Mouse (Mus musculus): ENCODE data around the gene Gm17359. TPM values are rescaled to one million over a fixed set of nuclear protein-coding genes. Genes with fewer than 3 reads are reported as not detected.
A peak's percentile ranks its signal among the peaks of the same experiment; 100 is the strongest.

Gene Gm17359
- total RNA-seq, 2 experiments from 2014 or later = not detected

DNA sequence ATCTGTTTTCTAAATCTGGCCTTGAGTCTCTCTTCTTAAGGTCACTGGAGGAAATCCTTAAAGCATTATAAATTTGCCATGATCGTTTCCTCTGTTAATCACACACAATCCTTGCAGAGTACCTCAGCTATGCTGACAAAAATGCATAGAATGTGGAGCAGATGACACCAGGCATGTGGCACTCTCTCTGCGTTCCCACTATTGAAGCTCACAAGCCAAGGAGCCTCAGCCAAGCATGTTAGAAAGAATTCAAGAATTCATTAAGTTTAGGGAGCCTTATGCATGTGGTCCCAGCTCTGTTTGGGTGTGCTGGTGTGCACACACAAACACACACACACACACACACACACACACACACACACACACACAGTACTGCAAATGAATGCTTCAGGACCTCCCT is 75.2 kb downstream of the Gm17359 start:
- ATAC-seq (replicated peaks; ENCODE audit: poor library complexity) = no peak

DNA sequence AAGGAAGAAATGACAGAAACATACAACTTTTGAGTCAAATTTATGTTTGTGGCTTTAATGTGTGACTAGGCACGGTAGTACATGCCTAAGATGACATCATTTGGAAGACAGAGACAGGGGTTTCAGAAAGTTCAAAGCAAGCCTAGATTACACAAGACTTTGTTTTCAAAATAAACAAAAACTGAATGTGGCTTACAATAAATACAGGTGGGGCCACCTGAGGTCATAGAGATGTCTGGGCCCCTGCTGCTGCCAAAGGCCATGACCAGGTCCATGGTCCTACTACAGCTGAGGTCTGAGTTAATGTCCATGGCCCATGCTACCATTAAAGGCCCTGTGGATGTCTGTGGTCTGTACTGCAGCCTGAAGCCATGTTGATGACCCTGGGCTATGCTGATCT is 77.0 kb downstream of the Gm17359 start:
- ATAC-seq (replicated peaks; ENCODE audit: poor library complexity) = no peak

DNA sequence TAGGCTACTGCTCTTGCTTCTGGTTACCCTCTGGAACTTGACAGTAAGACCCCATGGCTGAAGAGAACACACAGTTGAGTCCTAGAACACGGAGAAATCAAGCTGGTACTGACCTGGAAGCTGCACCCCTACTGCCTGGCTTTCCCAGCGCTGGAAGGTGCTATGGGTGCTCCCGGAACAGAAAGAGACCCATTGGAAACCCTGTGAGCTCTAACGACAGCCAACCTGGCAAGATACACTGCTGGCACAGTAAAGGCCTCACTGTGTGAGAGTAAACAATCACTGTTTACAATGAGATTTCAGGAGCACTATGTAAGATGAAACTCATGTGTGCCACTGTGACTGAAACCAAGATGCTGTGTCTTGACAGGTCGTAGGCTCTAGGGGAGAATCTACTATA is 78.6 kb downstream of the Gm17359 start:
- ATAC-seq (replicated peaks; ENCODE audit: poor library complexity) = no peak

DNA sequence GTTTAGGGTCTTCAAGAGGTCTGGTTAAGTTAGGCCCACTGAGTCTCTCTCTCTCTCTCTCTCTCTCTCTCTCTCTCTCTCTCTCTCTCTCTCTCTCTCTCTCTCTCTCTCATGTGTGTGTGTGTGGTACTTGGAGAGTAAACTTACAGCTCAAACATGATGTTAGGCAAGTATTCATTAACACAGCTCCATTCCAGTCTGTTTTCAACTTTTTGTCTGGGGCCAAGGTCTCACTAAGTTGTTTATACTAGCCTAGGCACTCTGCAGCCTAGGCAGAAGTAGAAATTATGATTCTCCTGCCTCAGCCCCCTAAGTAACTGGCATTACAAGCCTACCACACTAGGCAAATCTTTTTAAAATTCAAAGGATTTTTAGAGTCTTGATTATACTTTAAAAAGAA is 79.5 kb downstream of the Gm17359 start:
- no peak for ATAC-seq (replicated peaks; ENCODE audit: poor library complexity)

DNA sequence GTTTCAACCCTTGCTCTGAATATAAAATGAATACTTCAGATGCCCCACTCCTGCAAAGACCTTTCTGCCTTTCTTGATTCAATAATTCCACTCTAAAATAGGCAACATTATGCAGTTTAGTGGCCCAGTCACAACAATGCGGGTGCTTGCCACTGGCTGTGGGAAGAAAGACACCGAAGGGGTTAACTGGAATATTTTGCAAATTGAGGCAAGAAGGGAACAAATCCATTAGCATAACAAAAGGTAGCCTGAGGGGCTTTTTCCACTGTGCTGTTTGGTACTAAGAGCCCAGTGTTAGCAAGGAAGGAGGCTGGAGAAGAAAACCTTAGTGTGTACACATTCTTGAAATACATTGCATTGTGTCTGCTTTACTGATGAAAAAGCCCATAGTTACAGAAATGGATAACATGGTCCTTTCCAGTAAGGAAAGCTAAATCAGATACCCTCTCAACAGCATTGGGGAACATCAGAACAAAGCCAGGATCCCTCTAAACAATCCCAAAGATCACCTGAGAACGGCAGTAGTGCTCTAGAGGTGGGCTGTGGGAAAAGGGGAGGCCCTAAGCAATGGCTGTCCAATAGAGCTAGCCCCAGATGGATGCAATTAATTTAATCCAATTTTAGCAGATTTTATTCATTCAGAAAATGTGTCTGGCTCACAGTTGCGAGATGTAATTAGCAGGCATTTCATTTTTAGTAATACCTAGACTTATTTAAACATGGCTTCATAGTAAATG is 80.7 kb downstream of the Gm17359 start:
- ATAC-seq (replicated peaks; ENCODE audit: poor library complexity) = no peak

DNA sequence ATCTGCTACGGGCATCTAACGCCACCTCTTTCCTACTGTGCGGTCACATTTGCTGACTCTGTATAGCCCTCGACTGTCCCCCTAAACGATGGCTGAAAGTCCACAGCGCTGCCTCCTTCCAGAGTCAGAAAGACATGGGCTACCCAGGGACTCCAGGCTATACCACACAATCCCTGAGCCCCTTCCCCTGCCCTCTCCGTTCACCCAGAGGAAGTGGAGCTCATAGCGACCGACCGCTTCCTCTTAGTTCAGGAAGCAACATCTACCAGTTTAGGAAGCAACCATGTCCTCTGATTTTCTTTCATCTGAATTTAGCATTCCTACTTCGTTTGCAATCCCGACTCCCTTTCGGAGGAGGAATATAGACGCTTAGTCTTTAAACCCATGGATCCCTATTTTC is 82.5 kb downstream of the Gm17359 start:
- no peak for ATAC-seq (replicated peaks; ENCODE audit: poor library complexity)

DNA sequence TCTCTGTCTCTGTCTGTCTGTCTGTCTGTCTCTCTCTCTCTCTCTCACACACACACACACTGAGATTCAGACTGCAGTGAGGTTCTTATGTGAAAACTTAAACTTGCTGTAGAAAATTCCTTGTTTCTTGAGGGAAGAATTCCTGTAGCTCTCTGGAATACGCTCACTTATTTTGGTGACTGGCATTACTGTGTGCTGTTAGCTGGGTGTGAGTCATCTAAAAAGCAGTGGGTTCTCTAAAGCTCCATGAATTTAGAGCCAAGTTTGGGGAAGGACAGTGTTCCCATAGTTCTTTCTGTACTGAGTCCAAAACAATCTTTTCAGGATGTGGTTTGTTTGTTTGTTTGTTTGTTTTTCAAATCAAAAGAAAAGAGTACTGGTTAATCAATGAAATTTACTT is 89.0 kb downstream of the Gm17359 start:
- no peak for ATAC-seq (replicated peaks; ENCODE audit: poor library complexity)

DNA sequence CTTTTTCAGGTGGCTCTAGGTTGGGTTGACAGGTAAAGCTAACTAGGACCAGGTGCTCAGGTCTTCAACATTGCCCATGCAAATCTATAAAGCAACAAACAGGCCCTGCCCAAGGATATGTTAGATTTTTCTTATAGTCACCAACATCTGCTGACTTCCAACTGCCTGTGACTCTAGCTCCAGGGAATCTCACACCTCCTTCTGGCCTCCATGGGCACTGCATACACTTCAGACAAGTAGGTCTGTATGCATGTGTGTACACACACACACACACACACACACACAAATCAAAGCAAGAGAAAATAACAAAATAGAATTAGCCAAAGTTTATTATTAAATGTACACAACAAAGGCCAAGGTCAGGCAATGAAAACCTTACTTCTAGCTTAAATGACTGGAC is 97.1 kb downstream of the Gm17359 start:
- ATAC-seq (replicated peaks; ENCODE audit: poor library complexity) = peak; percentile 60

DNA sequence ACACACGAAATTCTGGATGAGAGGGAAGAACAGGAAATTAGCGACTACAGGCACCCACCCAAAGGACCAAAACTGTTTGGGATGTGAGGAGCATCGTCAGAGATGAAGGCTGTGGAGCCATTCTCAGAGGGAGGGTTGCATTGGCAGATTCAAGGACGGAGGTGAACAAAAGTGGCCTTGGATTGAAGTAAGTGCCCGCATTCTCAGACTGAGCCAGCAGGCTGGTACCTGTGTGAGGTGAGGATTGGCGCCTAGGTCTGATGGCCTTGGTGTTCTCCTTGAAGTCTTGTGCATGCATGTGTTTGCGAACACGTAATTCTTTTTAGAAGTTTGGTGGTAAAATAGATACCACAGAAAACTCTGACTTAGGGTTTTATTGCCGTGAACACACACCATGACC is 98.0 kb downstream of the Gm17359 start:
- ATAC-seq (replicated peaks; ENCODE audit: poor library complexity) = no peak

DNA sequence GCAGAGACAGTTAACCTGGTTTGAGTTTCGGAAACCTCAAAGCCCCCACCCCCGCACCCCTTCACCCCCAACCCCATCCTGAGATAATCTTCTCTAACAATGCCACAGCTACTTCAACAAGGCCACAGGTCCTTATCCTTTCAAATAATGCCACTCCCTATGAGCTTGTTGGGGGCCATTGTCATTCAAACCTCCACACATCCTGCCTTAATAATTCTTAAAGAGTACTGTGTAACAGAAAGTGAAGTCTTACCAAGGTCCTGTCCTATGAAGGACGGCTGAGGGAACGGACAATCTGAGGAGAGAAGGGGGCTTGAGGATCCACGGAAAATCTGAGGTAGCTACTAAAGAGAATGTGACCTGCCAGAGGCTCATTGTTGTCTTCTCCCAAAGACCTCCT is 98.5 kb downstream of the Gm17359 start:
- ATAC-seq (replicated peaks; ENCODE audit: poor library complexity) = no peak

DNA sequence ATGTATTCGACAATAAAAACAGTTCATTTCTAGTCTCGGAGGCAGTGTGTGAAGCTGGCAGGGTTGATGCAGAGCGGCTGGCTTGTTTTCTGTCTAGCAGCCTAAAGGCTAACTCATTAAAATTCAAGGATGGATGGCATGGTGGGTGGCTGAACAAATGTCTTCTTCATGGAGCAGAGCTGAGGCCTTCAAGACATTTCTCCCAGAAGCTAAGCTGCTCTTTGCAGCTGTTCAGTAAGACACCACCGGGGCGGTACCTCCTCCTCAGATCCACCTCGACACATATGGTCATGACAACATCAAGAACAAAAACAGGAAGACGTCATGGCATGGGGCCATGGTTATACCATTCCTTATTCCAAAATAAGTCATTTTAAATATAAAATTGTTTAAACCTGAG is 99.7 kb downstream of the Gm17359 start:
- no peak for ATAC-seq (replicated peaks; ENCODE audit: poor library complexity)

DNA sequence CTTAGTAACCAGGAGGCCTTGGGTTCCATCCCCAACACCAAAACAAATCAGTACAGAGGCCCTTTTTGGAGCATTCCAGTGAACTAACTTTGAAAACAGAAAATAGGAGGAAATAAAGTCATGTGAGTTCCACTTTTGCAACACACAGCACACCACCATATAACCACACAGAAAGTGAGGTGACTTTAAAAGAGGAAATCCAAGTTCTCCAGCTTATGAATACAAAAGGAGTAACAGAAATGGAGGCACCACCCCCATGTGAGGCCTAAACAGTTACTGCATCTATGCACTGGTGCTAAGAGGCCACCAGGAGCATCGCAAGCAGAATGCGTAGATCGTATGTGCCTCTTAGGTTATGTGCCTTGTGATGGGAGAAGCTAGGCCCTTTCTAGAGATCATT is 101.8 kb downstream of the Gm17359 start:
- peak; percentile 98 for ATAC-seq (replicated peaks; ENCODE audit: poor library complexity)

DNA sequence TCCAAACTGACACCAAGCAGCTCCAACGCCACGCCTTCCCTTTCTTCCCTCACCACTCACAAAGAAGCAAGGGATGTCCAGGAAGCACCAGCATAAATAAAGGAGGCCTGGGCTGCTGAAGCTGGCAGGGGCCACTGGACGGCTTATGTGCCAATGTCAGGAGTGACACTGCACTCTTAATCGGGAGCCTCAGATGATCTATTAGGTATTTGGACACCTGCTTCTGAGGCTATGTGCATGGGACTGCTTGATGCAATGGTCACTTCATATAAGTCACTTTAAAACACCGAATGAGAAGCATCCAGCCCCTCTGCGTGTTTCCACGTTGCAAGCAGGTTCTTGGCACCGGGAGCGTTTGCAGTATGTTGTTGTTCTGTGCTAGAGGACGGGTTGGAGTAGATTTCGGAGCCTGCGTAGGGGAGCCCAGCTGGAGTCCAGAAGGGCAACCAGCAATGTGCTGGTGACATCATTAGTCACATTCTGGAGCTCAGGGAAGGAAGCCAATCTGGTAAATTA is 104.6 kb downstream of the Gm17359 start:
- no peak for ATAC-seq (replicated peaks; ENCODE audit: poor library complexity)

DNA sequence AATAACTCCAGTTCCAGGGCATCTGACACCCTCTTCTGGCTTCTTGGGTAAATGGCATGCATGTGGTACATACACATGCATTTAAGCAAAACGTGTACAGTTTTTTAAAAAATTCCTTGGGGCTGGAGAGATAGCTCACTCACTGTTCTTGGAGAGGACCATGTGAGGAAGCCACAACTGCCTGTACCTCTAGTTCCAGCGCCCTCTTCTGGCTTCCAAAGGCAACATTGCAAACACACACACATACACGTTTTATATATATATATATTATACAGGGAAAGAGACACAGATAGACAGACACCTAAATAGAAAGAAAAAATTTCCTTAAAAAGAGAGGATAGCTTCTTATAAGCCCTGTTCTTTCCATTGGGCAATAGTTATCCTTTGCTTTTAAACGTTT is 107.4 kb downstream of the Gm17359 start:
- ATAC-seq (replicated peaks; ENCODE audit: poor library complexity) = no peak; the same call in 1 of the 2 replicates

DNA sequence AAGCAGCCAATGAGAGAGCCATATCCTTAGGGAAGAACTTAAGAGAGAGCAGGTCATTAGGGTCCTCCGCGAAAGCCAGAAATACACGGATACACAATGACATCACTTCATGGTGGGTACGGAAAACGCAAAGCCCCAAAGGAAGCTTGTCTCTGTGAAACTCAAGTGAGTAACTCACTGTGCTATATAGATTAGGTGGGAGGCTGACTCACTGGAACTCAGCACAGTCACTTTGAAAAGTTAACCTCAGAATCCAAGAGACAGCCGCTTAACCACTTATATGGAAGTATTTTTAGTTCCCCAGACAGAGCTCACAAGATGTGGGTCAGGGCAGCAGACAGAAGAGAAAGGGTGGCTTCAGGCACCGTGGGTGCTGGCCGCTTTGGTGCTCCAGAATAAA is 108.6 kb downstream of the Gm17359 start:
- no peak for ATAC-seq (replicated peaks; ENCODE audit: poor library complexity)

DNA sequence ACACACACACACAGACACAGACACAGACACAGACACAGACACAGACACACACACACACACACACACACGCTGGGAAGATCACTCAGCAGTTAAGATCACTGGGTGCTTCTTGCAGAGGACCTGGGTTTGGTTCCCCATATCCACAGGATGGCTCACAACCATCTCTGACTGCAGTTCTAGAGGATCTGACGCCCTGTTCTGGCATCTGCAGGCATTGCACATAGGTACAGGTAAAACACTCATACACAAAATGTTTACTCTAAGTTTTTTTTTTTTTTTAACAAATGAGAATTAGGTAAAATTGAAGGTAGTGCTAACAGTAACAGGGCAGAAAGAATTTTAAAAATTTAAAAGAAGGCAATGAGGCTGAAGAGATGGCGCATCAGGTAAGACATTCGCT is 109.7 kb downstream of the Gm17359 start:
- ATAC-seq (replicated peaks; ENCODE audit: poor library complexity) = no peak

DNA sequence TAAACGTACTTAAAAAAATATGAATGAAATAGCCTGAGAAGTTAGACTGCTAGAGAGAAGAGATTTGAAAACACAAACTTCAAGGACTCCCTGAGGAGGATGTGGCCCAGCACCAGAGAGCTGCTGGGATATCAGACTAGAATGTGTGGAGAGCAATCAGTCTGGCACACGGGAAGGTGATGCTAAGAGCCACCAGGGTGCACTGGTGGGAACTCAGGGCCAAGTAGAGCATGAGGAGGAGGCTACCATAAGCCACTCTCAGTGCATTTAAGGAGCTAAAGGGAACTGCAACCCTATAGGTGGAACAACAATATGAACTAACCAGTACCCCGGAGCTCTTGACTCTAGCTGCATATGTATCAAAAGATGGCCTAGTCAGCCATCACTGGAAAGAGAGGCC is 110.2 kb downstream of the Gm17359 start:
- peak; percentile 60; the same call in 1 of the 2 replicates for ATAC-seq (replicated peaks; ENCODE audit: poor library complexity)

DNA sequence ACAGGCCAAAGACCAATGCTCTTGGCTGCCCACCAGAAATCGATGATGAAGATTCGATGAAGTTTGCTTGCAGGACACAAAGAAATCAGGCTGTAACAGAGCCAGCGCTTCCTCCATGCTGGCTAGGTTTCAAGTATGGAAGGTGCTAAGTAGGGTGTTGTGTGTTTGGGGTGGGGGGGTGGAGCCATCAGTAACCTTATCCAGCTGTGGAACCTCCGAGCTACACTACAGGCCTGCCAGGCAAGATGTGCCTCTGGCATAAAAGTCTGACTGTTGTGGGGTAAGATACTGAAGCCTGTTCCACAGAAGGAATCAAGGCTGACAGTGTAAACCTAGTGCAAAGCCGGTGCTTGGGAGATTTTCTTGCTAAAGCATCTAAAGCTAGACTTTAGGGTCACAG is 112.0 kb downstream of the Gm17359 start:
- ATAC-seq (replicated peaks; ENCODE audit: poor library complexity) = no peak

DNA sequence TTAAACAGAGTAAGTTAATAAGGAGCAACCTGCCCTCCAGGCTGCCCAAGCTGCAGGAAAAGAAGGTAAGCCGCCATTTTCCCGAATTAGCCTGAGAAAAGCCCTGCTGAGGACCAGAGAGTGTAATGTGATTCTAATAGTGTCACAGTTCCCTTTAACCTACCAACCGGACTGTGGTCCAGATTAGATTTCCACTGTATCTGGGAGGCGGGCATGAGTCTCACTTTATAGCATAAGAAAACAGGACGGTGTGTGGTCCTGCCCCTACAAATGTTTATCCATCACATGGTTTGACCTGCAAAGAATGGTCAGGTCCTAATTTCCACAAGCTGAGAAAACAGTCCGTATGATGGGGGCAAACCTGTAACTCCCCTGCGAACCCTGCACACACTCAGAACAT is 112.9 kb downstream of the Gm17359 start:
- no peak for ATAC-seq (replicated peaks; ENCODE audit: poor library complexity)

DNA sequence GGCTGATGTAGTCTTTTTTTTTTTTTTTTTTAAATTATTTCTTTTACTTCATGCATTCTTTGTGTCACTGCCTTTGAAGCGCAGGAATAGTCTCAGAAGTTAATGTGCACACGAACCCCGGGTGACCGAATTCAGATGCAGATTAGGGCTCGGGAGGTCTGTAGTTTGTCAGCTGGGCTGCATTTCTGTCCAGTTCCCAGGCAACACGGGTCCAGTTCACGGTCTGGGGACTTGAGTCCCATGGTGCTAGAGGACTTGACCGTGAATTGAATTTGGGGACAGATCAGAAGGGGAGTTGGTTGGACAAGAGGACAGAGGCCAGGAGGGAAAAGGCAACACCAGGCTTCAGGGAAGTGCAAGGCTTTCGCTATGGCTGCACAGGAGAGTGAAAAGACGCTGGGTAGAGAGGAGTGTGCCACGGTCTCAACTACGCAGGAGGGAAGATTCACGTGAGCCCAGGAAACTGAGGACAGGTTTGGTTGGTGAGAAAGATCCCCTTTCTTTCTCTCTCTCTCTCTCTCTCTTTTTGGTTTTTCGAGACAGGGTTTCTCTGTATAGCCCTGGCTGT is 116.3 kb downstream of the Gm17359 start:
- no peak for ATAC-seq (replicated peaks; ENCODE audit: poor library complexity)

DNA sequence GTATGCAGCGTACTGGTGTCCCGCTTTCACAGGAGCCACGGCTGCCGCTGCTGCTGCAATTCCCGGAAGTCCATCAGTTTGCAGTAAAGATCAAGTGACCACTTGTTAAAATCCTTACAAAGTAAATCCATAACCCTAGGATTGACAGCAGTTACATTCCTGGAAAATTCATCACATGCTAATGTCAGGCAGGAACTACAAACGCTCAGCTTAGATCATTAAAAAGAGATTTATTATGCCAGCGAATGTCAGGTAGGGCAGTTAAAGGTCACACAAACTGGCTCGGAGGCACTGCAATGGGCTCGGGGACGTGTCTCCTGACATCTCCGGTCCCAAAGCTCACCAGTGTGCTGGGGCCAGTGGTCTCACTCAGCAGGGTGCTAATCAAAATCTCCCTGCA is 119.3 kb downstream of the Gm17359 start:
- no peak for ATAC-seq (replicated peaks; ENCODE audit: poor library complexity)

DNA sequence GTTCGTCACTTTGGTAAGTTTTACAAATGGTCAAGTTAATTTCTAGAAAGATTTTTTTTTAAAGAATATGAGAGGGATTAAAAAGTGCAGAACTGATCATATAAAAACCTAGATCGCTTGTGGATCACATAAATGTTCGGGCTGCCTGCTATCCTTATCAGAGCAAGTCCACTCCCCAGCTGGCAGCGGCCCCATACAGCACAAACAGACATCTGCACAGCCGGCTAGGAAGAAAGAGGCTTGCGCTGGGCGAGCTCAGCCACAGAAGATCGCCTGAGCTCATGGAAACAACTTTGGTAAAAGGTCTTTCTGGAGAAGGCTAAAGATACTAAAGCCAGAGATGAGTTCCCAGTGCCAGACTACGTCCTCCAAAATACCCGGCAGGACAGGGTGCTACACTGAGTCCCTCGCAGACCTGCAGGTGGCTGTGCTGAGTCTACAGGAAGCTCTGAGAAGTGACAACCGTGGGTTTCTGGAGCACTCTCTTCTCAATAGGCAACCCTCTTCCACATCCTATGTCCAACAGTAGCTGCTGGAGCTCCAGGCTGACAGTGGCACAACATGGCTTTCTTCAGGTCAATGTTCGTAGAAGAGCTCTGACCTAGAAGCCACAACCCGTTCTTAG is 122.3 kb downstream of the Gm17359 start:
- ATAC-seq (replicated peaks; ENCODE audit: poor library complexity) = peak; percentile 75

Data from megakaryocyte progenitor cell, adult 5-6 weeks (primary cell).